Mouse (Mus musculus) neural tube, embryonic 11.5 days (tissue): Measurements from ENCODE around the gene Setd1a. TPM values are rescaled to one million over a fixed set of nuclear protein-coding genes. Genes with fewer than 3 reads are reported as not detected.
A peak's percentile ranks its signal among the peaks of the same experiment; 100 is the strongest.

Experiments used
- ATAC-seq: fragments of 200-750 bp; cut with Nextera tagmentation; 2 replicates; pipeline ENCODE4 v1.8.0; 2017; ENCODE audit warnings: moderate number of reproducible peaks, mild to moderate bottlenecking, moderate TSS enrichment, moderate library complexity; ENCODE audit not compliant: insufficient read depth, low FRiP score, low TSS enrichment
- DNase-seq: peaks from one replicate; pipeline ENCODE4 v3.0.0-alpha.2; 2015; ENCODE audit warnings: low spot score
- H3K27ac ChIP-seq: fragments of 300-500 bp; sonication (generic); 2 replicates; pipeline ENCODE4 v1.5.1; 2014; ENCODE audit warnings: low read depth, mild to moderate bottlenecking, low read length
- H3K27me3 ChIP-seq: fragments of 300-500 bp; sonication (generic); 2 replicates; pipeline ENCODE4 v1.6.1; 2014; ENCODE audit warnings: mild to moderate bottlenecking, low read length, mixed read lengths; ENCODE audit not compliant: control insufficient read depth, insufficient read depth
- H3K36me3 ChIP-seq: fragments of 300-500 bp; sonication (generic); 2 replicates; pipeline ENCODE4 v1.6.1; 2014; ENCODE audit warnings: mild to moderate bottlenecking, low read length, moderate library complexity, mixed read lengths; ENCODE audit not compliant: control insufficient read depth, insufficient read depth
- H3K4me1 ChIP-seq: fragments of 300-500 bp; sonication (generic); 2 replicates; pipeline ENCODE4 v1.6.1; 2014; ENCODE audit warnings: low read length, mixed read lengths; ENCODE audit not compliant: control insufficient read depth, insufficient read depth
- H3K4me2 ChIP-seq: fragments of 300-500 bp; sonication (generic); 2 replicates; pipeline ENCODE4 v1.6.1; 2014; ENCODE audit warnings: low read depth, mild to moderate bottlenecking, moderate library complexity
- H3K4me3 ChIP-seq: fragments of 300-500 bp; sonication (generic); 2 replicates; pipeline ENCODE4 v1.5.1; 2014; ENCODE audit warnings: low read depth, low read length
- H3K9ac ChIP-seq: fragments of 300-500 bp; sonication (generic); 2 replicates; pipeline ENCODE4 v1.6.1; 2014; ENCODE audit warnings: mild to moderate bottlenecking, low read length
- H3K9me3 ChIP-seq: fragments of 300-500 bp; sonication (generic); 2 replicates; pipeline ENCODE4 v1.6.1; 2016; ENCODE audit warnings: low read length; ENCODE audit not compliant: control insufficient read depth
- whole genome bisulfite sequencing: fragments of 180-500 bp; shearing (Covaris S2); extraction: QIAGEN DNeasy Blood & Tissue Kit; methylation state at CpG from one replicate; pipeline ENCODE4 v1.1.7; 2014; 5-methylcytosine and 5-hydroxymethylcytosine counted together
- polyA plus RNA-seq: library from polyadenylated mRNA; unstranded; fragments of >200 nt; fragmentation: Nextera tagmentation; extraction: Ambion mirVana; gene quantifications from 2 replicates; pipeline ENCODE4 v1.2.1, GENCODE M21; 2014

The Setd1a gene
- polyA plus RNA-seq, 1 experiment from 2014 or later = 28.5 TPM

DNA sequence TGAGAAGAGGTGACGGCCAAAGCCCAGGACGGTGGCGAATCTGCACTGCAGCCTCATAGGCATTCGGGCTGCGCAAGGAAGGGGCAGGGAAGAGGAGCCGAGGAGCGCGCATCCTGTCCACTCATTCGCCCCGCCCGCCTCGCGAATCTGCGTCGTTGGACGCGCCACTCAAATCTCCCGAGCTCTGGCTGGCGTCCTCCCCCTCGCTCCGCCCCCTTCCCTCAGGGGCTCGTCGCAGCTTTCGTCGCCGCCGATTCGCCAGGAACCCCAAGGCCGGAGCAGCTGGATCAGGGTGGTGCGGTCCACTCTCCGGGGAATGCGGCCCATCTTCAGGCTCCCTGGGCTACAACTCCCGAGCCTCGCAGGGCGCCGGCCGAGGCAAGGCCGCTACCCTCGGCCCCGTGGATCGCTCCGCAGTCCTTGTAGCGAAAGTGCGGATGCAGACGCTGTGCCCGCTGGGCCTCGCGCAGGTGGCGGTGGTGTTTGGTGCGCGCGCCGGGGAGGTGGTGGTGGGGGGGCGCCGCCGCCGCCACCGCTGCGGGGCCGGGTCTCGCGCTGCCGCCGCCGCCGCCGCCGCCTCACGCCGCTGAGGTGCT, 506 bp downstream of the Setd1a start:
- Histone ChIP-seq H3K27me3 (no peaks in the 10 kb centered on the region), H3K9ac (peak overlapping the region; percentile 95), H3K27ac (peak overlapping the region; percentile 93), H3K9me3 (no peaks in the 10 kb centered on the region), H3K4me1 (peaks cover 6% of the 10 kb centered on the region), H3K4me2 (peak overlapping the region; percentile 50), H3K36me3 (peaks cover 10% of the 10 kb centered on the region), H3K4me3 (peak overlapping the region; percentile 78)
- DNase-seq (peak; percentile 96), ATAC-seq (peak; percentile 88)
- 0% methylated on average over 59 of the region's 70 CpGs for WGBS

DNA sequence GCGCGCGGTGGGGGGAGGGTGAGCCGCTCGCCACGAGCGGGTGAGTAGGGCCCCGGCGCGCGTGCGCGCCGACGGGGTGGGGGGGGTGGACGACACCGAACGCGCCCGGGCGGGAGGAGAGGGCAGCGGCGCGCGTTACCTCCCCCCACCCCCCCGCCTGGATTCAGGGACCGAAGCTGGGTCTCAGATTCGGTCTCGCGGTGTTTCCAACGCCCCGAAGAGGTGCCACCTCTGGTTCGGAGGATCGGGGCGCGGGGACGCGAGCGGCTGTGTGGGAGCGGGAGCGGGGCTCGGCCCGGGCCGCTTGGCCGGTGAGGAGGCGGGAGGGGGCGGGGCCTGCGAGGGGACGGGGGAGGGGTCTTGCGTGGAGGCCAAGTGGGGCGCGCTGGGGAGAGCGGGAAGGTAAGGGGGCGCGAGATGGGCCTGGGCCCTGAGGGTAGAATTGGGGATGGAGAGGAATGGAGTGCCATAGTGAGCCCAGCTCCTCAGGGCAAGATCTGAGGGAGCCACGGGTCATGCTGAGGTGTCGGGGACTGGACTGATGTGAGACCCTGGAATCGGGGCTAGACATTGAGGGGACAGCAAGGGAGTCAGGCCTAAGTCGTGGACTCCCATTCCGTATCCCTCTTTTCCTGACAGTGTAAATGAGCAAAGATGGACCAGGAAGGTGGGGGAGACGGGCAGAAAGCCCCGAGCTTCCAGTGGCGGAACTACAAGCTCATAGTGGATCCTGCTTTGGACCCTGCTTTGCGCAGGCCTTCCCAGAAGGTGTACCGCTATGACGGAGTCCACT, 1.2 kb downstream of the Setd1a start:
- 5% methylated on average over 44 of the region's 66 CpGs for WGBS
- peak; percentile 51 for ATAC-seq
- no peaks in the 10 kb centered on the region for H3K9me3 ChIP-seq

DNA sequence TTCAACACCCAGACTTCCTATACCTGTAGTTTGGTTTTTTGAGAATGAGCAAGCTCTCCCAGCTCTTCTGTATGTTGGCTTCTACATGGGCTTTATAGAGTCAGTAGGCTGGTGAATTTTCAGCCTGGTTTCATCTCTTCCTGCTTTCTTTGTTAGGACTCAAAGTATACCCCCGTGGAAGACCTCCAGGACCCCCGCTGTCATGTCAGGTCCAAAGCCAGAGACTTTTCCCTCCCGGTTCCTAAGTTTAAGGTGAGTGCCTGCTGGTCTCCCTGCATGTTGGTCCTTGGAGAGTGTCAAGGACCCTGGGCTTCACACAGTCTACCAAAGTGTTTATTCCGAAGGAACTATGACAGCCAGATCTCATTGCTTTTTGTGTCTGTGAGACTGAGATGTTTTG, 1.9 kb downstream of the Setd1a start:
- Histone ChIP-seq H3K4me2 (peak overlapping the region; percentile 90), H3K4me1 (peaks cover 6% of the 10 kb centered on the region), H3K36me3 (peaks cover 12% of the 10 kb centered on the region), H3K9me3 (no peaks in the 10 kb centered on the region), H3K27ac (no peak overlapping the region), H3K27me3 (no peaks in the 10 kb centered on the region), H3K4me3 (peak overlapping the region; percentile 78), H3K9ac (peak overlapping the region; percentile 95)
- no peak for ATAC-seq
- WGBS = 80% methylated on average over 4 of the region's 4 CpGs
- no peak for DNase-seq

More for the DNA sequence above, 1.2 kb downstream of the Setd1a start:
- Histone ChIP-seq H3K4me2 (peak overlapping the region; percentile 90), H3K4me3 (peak overlapping the region; percentile 78), H3K27ac (peak overlapping the region; percentile 93), H3K4me1 (peaks cover 6% of the 10 kb centered on the region), H3K36me3 (peaks cover 12% of the 10 kb centered on the region), H3K27me3 (no peaks in the 10 kb centered on the region), H3K9ac (peak overlapping the region; percentile 95)
- DNase-seq = peak; percentile 73

DNA sequence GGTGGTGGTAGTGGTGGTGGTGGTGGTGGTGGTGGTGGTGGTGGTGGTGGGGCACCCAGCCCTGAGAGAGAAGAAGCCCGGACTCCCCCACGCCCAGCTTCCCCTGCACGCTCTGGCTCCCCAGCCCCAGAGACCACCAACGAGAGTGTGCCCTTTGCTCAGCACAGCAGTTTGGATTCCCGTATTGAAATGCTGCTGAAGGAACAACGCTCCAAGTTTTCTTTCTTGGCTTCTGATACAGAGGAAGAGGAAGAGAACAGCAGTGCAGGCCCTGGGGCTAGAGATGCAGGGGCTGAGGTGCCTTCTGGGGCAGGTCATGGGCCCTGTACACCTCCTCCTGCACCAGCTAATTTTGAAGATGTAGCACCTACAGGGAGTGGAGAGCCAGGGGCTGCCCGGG, 8.8 kb downstream of the Setd1a start, which contains the start of gene Gm49388:
TSS of gene Gm49388 (plus strand) at position 301 of the 400 bp plus-strand sequence.
- no peak for ATAC-seq

DNA sequence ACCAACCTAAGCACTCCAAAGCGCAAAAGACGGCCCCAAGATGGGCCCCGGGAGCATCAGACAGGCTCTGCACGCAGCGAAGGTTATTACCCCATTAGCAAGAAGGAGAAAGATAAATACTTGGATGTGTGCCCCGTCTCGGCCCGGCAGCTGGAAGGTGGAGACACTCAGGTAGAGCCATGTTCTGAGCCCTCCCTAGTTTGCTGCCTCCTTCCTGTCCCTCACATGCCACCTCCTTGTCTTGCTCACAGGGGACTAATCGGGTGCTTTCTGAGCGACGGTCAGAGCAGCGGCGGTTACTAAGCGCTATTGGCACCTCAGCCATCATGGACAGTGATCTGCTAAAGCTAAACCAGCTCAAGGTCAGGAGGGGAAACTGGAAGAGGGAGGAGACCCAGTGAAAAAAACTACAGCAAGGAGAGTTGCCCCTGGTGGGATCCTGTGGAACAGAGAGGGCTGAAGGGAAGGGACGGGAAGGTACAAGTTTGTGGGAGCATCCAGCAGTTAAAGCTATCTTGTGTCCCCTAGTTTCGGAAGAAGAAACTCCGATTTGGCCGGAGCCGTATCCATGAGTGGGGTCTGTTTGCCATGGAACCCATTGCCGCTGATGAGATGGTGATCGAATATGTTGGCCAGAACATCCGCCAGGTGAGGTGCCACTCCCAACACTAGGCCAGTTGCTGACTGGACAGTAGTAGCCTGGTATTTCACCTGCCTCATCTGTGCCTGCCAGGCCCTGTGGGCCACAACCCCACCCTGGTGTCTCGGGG, 20.8 kb downstream of the Setd1a start:
- no peak overlapping the region for H3K9ac ChIP-seq
- H3K4me3 ChIP-seq = no peak overlapping the region
- peaks cover 33% of the 10 kb centered on the region for H3K36me3 ChIP-seq
- no peaks in the 10 kb centered on the region for H3K9me3 ChIP-seq
- no peaks in the 10 kb centered on the region for H3K4me1 ChIP-seq
- H3K4me2 ChIP-seq = no peak overlapping the region
- 94% methylated on average over 23 of the region's 23 CpGs for WGBS
- H3K27me3 ChIP-seq = no peaks in the 10 kb centered on the region
- DNase-seq = no peak
- no peak overlapping the region for H3K27ac ChIP-seq
- ATAC-seq = no peak

More for the DNA sequence above, 8.8 kb downstream of the Setd1a start, which contains the start of gene Gm49388:
- H3K27me3 ChIP-seq = no peaks in the 10 kb centered on the region
- no peaks in the 10 kb centered on the region for H3K9me3 ChIP-seq
- H3K36me3 ChIP-seq = peaks cover 42% of the 10 kb centered on the region
- 95% methylated on average over 7 of the region's 7 CpGs for WGBS
- no peak within 1 kb of the TSS for H3K4me2 ChIP-seq
- H3K4me1 ChIP-seq = no peaks in the 10 kb centered on the region
- H3K27ac ChIP-seq = no peak within 1 kb of the TSS
- no peak within 1 kb of the TSS for H3K4me3 ChIP-seq
- H3K9ac ChIP-seq = no peak within 1 kb of the TSS
- DNase-seq = no peak

DNA sequence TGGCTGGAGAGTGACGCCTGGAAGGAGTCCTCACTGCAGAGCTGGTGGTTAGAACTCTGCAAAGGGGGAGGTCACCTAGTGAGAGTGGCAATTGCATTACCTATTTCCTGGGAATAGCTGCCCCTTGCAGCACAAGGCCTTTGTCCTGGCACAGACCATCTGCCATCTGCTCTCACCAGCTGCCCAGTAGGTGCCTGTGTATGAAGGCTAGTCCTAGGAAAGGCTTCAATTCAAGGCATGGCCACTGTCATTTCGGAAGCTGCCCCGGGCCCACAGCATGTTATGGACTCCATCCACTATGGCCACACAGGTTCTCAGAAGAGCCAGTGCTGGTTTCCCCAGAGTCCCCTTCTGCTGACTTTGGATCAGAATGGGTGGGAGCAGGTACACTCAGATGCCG, 22.1 kb downstream of the Setd1a start:
- H3K27me3 ChIP-seq = no peaks in the 10 kb centered on the region
- H3K9me3 ChIP-seq = no peaks in the 10 kb centered on the region
- no peak overlapping the region for H3K27ac ChIP-seq
- H3K36me3 ChIP-seq = peaks cover 30% of the 10 kb centered on the region
- H3K9ac ChIP-seq = no peak overlapping the region
- ATAC-seq = no peak
- no peak for DNase-seq
- H3K4me3 ChIP-seq = no peak overlapping the region
- WGBS = 90% methylated on average over 4 of the region's 4 CpGs
- no peak overlapping the region for H3K4me2 ChIP-seq
- no peaks in the 10 kb centered on the region for H3K4me1 ChIP-seq

DNA sequence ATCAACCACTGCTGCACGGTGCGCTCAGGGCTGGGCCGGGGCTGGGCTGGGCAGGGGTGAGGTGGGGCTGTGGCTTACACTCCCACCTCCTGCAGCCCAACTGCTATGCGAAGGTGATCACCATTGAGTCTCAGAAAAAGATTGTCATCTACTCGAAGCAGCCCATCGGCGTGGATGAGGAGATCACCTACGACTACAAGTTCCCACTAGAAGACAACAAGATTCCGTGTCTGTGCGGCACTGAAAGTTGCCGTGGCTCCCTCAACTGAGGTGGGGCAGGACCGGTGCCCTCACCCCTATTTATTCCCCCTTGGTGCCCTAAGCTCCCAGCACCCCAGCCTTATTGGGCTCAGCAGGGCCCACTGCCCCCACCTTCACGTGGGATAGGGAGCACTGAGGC, 22.7 kb downstream of the Setd1a start:
- Histone ChIP-seq H3K27me3 (no peaks in the 10 kb centered on the region), H3K36me3 (peaks cover 28% of the 10 kb centered on the region), H3K9me3 (no peaks in the 10 kb centered on the region), H3K9ac (no peak overlapping the region), H3K27ac (no peak overlapping the region), H3K4me1 (no peaks in the 10 kb centered on the region), H3K4me3 (no peak overlapping the region), H3K4me2 (no peak overlapping the region)
- WGBS = 93% methylated on average over 13 of the region's 13 CpGs
- ATAC-seq (no peak), DNase-seq (no peak)

DNA sequence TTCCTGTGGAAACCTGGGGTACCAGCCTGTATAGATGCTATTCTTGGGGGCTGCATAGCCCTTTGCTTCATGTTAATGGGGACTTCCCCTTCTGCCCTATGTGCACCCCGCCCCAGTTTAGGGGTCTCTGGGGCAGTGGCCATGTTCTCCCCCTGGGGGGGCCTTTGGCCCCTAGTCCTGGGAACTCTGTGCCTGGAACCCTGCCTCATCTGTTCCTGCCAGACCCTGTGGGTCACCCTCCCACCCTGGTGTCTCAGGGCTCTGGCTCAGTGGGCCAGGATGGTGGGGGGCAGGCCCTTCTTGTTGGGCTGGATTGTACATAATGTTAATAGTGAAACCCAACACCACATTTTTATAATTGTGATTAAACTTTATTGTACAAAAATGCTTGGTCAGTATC, 23.3 kb downstream of the Setd1a start:
- ATAC-seq (no peak), DNase-seq (no peak)
- Histone ChIP-seq H3K36me3 (peaks cover 28% of the 10 kb centered on the region), H3K9me3 (no peaks in the 10 kb centered on the region), H3K27me3 (no peaks in the 10 kb centered on the region), H3K4me2 (no peak overlapping the region), H3K4me1 (no peaks in the 10 kb centered on the region), H3K27ac (no peak overlapping the region), H3K9ac (no peak overlapping the region), H3K4me3 (no peak overlapping the region)
- WGBS = 100% methylated on average over 1 of the region's 1 CpGs
